Mouse (Mus musculus): ENCODE results near the gene Dnah12.

- TF ChIP-seq POLR2A (IDR thresholded peaks at IDR 0.05; ENCODE audit: low read depth, low read length) (no peak), CTCF (IDR thresholded peaks at IDR 0.05; ENCODE audit: extremely low read depth, insufficient read length, insufficient replicate concordance, low read depth, low read length) (no peak)
These were observed 120.8 kb downstream of the Dnah12 start for GRCm38 (mm10) chr14:26813871-26814270.

All from small intestine, adult 2 months (tissue).